In genomic region chr8:111206321-111206720, GRCm38 (mm10) we compare ENCODE assay signal across 23 mouse cellular contexts. TPM values are rescaled to one million over a fixed set of nuclear protein-coding genes. Genes with fewer than 3 reads are reported as not detected.
DNase-seq lines count a peak whose midpoint lies in the region; ATAC-seq and TF ChIP-seq lines count a peak whose summit lies in the region.
"Had no signal": no experiment of that assay in that cellular context is flagged by ENCODE, and none has a peak within 500 bp of the region (broad histone marks: within the 10 kb centered on the region; RNA-seq: fewer than 3 reads in every experiment).

No protein-coding gene starts in this region.

- H3K36me3 ChIP-seq in heart, adult 2 months (ENCODE audit: control insufficient read depth, insufficient read depth, low read length), result peaks cover 19% of the 10 kb centered on the region
- H3K36me3 ChIP-seq in heart, embryonic 12.5 days, result no peaks in the 10 kb centered on the region
- H3K36me3 ChIP-seq: embryonic facial prominence, embryonic 12.5 days; embryonic facial prominence, embryonic 15.5 days; heart, embryonic 15.5 days; hindbrain, embryonic 12.5 days; hindbrain, embryonic 15.5 days had no signal

- no peak overlapping the region for H3K4me3 ChIP-seq in heart, adult 2 months
- H3K4me3 ChIP-seq in heart, embryonic 12.5 days, result no peak overlapping the region
- H3K4me3 ChIP-seq: embryonic facial prominence, embryonic 12.5 days; embryonic facial prominence, embryonic 15.5 days; gastrocnemius, adult 2 months; heart, embryonic 15.5 days; hindbrain, embryonic 12.5 days; hindbrain, embryonic 15.5 days had no signal

- no peaks in the 10 kb centered on the region; the same call in 1 of the 2 replicates for H3K79me2 ChIP-seq in heart, adult 2 months (replicated peaks; ENCODE audit: control insufficient read depth, insufficient read depth, low read length)

- intact Hi-C loops in heart, adult 2 months (cut with DNase I), result loop anchor here (5.0 kb wide), 1 partner anchor 41 kb away; no protein-coding TSS in a partner anchor
- intact Hi-C loops in heart, postnatal 10 days (cut with DNase I), result no loop called here
- intact Hi-C loops in heart, postnatal 25 days (cut with DNase I), result no loop called here

- H3K27ac ChIP-seq in heart, adult 2 months, result peak overlapping the region; percentile 45
- H3K27ac ChIP-seq in heart, embryonic 12.5 days (ENCODE audit: poor library complexity, severe bottlenecking), result no peak overlapping the region
- H3K27ac ChIP-seq: embryonic facial prominence, embryonic 12.5 days; embryonic facial prominence, embryonic 15.5 days; gastrocnemius, adult 2 months; heart, embryonic 15.5 days; hindbrain, embryonic 12.5 days; hindbrain, embryonic 15.5 days had no signal

- H3K4me1 ChIP-seq in heart, adult 2 months (ENCODE audit: control insufficient read depth, insufficient read depth, low read length), result peaks cover 9% of the 10 kb centered on the region
- peaks cover 3% of the 10 kb centered on the region; the same call in 1 of the 2 replicates for H3K4me1 ChIP-seq in heart, embryonic 12.5 days (replicated peaks)
- H3K4me1 ChIP-seq: embryonic facial prominence, embryonic 12.5 days; embryonic facial prominence, embryonic 15.5 days; heart, embryonic 15.5 days; hindbrain, embryonic 12.5 days; hindbrain, embryonic 15.5 days had no signal

- no peak for ATAC-seq in heart, embryonic 12.5 days (ENCODE audit: insufficient number of reproducible peaks, low FRiP score)
- ATAC-seq: CD4-positive, CD25-positive, alpha-beta regulatory T cell, adult 4 months; forebrain, embryonic 14.5 days; forebrain, postnatal 0 days; intestine, postnatal 0 days had no signal

- no peak for DNase-seq in heart, adult 2 months
- peak; percentile 37 to 42 for DNase-seq in heart, postnatal 10 days
- no peak for DNase-seq in heart, postnatal 25 days (ENCODE audit: low spot score)
- peak; percentile 15 for DNase-seq in kidney, postnatal 14 days
- DNase-seq in kidney, postnatal 4 days, result no peak
- DNase-seq: adrenal gland, adult 2 months; adrenal gland, postnatal 14 days; cerebellum, adult 11 months; cerebellum, adult 2 months; cerebellum, adult 9-11 months; cerebellum, postnatal 25 days; forebrain, postnatal 0 days; gastrocnemius, adult 2 months; gastrocnemius, postnatal 14 days had no signal

- no peak overlapping the region for H3K9ac ChIP-seq in heart, adult 2 months (ENCODE audit: low read depth, low read length)
- H3K9ac ChIP-seq in heart, embryonic 12.5 days, result no peak overlapping the region
- H3K9ac ChIP-seq: embryonic facial prominence, embryonic 12.5 days; embryonic facial prominence, embryonic 15.5 days; forebrain, postnatal 0 days; heart, embryonic 15.5 days; hindbrain, embryonic 12.5 days; hindbrain, embryonic 15.5 days had no signal

- 69% methylated on average over 6 of the region's 6 CpGs for WGBS in heart, adult 2 months
- 86% methylated on average over 6 of the region's 6 CpGs for WGBS in heart, embryonic 12.5 days

- no peak for TF ChIP-seq CTCF in heart, adult 2 months (IDR thresholded peaks at IDR 0.05)

- TF ChIP-seq EP300 in heart, adult 2 months (IDR thresholded peaks at IDR 0.05; ENCODE audit: insufficient read depth, low read depth, low read length), result no peak

- H3K27me3 ChIP-seq in heart, adult 2 months (ENCODE audit: control insufficient read depth, insufficient read depth, low read length), result no peaks in the 10 kb centered on the region
- H3K27me3 ChIP-seq in heart, embryonic 12.5 days (replicated peaks), result no peaks in the 10 kb centered on the region
- H3K27me3 ChIP-seq: embryonic facial prominence, embryonic 12.5 days; embryonic facial prominence, embryonic 15.5 days; heart, embryonic 15.5 days; hindbrain, embryonic 12.5 days; hindbrain, embryonic 15.5 days had no signal

- H3K4me2 ChIP-seq in heart, embryonic 12.5 days, result no peak overlapping the region
- H3K4me2 ChIP-seq: embryonic facial prominence, embryonic 12.5 days; embryonic facial prominence, embryonic 15.5 days; heart, embryonic 15.5 days; hindbrain, embryonic 12.5 days; hindbrain, embryonic 15.5 days had no signal

- no peak for TF ChIP-seq POLR2A in heart, adult 2 months (IDR thresholded peaks at IDR 0.05; ENCODE audit: insufficient read depth, low read depth, low read length)

- no peaks in the 10 kb centered on the region for H3K9me3 ChIP-seq in heart, embryonic 12.5 days (replicated peaks)
- H3K9me3 ChIP-seq: embryonic facial prominence, embryonic 12.5 days; embryonic facial prominence, embryonic 15.5 days; heart, embryonic 15.5 days; hindbrain, embryonic 12.5 days; hindbrain, embryonic 15.5 days had no signal

RNA-seq across cellular contexts. Expression of gene Glg1, which starts 52.7 kb away (rescaled TPM):
- total RNA-seq in heart, adult 2 months (2021), result 10 to 100 TPM; 85.0 to 98.0 TPM
- 40.1 and 69.1 TPM in 2 replicates for polyA plus RNA-seq in heart, adult 2 months (2012; rRNA removed)
- polyA plus RNA-seq in heart, embryonic 12.5 days (2016; fragmentation: Nextera tagmentation; extraction: Ambion mirVana), result 91.2 and 94.3 TPM in 2 replicates
- total RNA-seq in heart, postnatal 10 days (2021), result 100 to 1,000 TPM; 112 to 123 TPM
- total RNA-seq in heart, postnatal 25 days (2021), result 100 to 1,000 TPM in 1 of 2 experiments, 10 to 100 TPM in 1; 96.0 to 105 TPM

Comparison
In these comparisons a context has a peak if more than half of its experiments do, and no peak if none do; other contexts are left out.
1. DNase-seq: peak in heart, postnatal 10 days (2 of 2) and kidney, postnatal 14 days (single experiment); none in heart, adult 2 months (0 of 2), heart, postnatal 25 days (single experiment) and kidney, postnatal 4 days (0 of 2).